Mouse (Mus musculus) kidney, adult 2 months (tissue): Measurements from ENCODE around the gene Ccdc142. TPM values are rescaled to one million over a fixed set of nuclear protein-coding genes. Genes with fewer than 3 reads are reported as not detected.

Experiments used
- DNase-seq: peaks from one replicate; pipeline ENCODE4 v3.0.0; 2021
- H3K27ac ChIP-seq: fragments of 200-500 bp; 2 replicates; pipeline ENCODE4 v1.5.1; 2012; ENCODE audit warnings: low read depth, low read length, control low read depth, inconsistent platforms; ENCODE audit not compliant: insufficient read depth
- H3K27me3 ChIP-seq: fragments of 200-500 bp; replicated peaks from 2 replicates; pipeline ENCODE4 v1.6.1; 2012; ENCODE audit warnings: mild to moderate bottlenecking, moderate library complexity, low read length, inconsistent platforms; ENCODE audit not compliant: control insufficient read depth, insufficient read depth
- H3K36me3 ChIP-seq: fragments of 200-500 bp; 2 replicates; pipeline ENCODE4 v1.6.1; 2012; ENCODE audit warnings: mild to moderate bottlenecking, moderate library complexity, low read length, inconsistent platforms; ENCODE audit not compliant: control insufficient read depth, insufficient read depth
- H3K4me1 ChIP-seq: fragments of 200-500 bp; 2 replicates; pipeline ENCODE4 v1.6.1; 2011; ENCODE audit warnings: low read length; ENCODE audit not compliant: control insufficient read depth, insufficient read depth
- H3K4me3 ChIP-seq: fragments of 200-500 bp; 2 replicates; pipeline ENCODE4 v1.5.1; 2011; ENCODE audit warnings: mild to moderate bottlenecking, low read depth, low read length, control low read depth; ENCODE audit not compliant: insufficient read depth
- CTCF ChIP-seq: fragments of 200-500 bp; conservative IDR thresholded peaks from 2 replicates; pipeline ENCODE4 v1.5.1; 2011; ENCODE audit warnings: low read depth, mild to moderate bottlenecking, control low read depth, low read length, moderate library complexity, mixed read lengths; ENCODE audit not compliant: insufficient read depth, insufficient read length
- POLR2A ChIP-seq: fragments of 200-500 bp; IDR thresholded peaks from one replicate; pipeline ENCODE4 v1.6.1; 2011; ENCODE audit warnings: low read depth, low read length, control low read depth
- WGBS: fragments of 180-500 bp; shearing (Covaris S2); methylation state at CpG from one replicate; pipeline ENCODE4 v1.1.7; 2018; 5-methylcytosine and 5-hydroxymethylcytosine counted together
- polyA plus RNA-seq: library from polyadenylated mRNA; depleted of rRNA; stranded (reverse); fragments of >200 nt; gene quantifications from 2 replicates; pipeline ENCODE4 v1.2.3, GENCODE M21; 2012

The Ccdc142 gene
- polyA plus RNA-seq, 1 experiment: 3.0 TPM

DNA sequence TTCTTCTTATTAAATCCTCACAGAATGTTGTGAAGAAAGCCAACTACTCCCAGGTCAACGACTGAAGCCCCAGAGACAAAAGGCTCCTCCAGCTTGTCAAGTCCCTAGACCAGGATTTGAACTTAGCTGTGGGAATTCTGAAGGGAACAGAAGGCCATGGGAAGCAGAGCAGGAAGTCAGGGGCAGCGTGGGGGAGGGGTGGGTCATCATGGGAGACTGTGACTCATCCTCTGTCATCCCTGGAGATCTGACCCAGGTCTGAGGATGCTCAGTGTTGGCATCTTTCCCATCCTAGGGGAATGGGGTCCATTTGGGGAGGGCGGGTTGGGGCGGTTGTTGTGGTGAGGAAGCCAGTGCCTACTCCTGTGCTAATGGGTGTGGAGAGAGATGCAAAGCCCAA, 40.2 kb downstream of the Ccdc142 start:
- DNase-seq: no peak
- no peaks in the 10 kb centered on the region for H3K27me3 ChIP-seq
- TF ChIP-seq POLR2A (no peak), CTCF (no peak)
- H3K36me3 ChIP-seq: no peaks in the 10 kb centered on the region
- no peak overlapping the region for H3K27ac ChIP-seq
- H3K4me3 ChIP-seq: no peak overlapping the region; the same call in 1 of the 2 replicates
- 53% methylated on average over 4 of the region's 4 CpGs for WGBS
- H3K4me1 ChIP-seq: peaks cover 4% of the 10 kb centered on the region; the same call in 1 of the 2 replicates

DNA sequence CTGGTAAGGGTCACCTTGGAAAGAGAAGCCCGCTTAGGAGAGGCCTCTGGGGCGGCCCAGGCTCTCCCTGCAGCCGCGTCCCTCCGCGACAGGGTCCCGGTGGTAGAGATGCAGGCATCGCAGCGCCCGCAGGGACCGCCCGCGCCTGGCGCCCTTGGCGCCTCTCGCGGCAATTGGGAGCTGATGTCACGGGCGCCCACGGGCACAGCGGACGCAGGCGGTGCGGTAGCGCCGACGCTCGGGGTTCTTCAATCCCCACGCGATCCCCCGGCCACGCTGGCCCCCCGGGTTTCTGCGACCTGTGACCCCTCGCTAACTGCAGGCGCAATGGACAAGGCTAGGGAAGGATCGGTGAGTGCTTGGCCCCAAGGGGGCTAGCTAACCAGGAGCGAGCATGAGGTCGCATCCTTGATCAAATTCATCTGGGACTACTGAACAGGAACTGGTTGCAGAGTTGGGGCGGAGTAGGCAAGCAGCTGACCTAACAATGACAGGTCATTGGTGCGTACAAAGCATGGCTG, 40.9 kb downstream of the Ccdc142 start:
- peak; percentile 38 for DNase-seq
- 31% methylated on average over 41 of the region's 41 CpGs for WGBS
- no peaks in the 10 kb centered on the region for H3K27me3 ChIP-seq
- 0 out of 2 replicates have a peak overlapping the region, but pooled peaks have one; percentile 14 for H3K27ac ChIP-seq
- peaks cover 4% of the 10 kb centered on the region; the same call in 1 of the 2 replicates for H3K4me1 ChIP-seq
- H3K4me3 ChIP-seq: peak overlapping the region; percentile 21; the same call in 1 of the 2 replicates
- TF ChIP-seq POLR2A (no peak), CTCF (no peak)
- H3K36me3 ChIP-seq: no peaks in the 10 kb centered on the region

DNA sequence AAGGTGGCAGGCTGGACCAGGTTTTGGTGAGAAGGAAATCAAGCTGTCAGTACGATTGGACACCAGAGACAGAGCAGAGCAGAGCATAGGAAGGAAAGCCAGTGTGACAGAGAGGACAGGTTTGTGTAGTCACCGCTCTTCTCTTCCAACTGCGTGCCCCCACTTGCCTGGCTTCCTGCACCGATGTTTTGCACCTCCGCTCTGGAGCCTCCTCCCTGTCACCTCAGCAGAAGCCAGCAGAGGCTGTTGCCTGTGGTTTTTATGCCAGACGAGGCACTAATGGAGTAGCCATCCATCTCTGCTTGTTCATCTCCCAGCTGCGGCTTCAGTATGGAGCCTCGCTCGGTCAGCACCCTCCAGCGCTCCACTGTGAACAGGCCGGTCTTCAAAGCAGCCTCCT, 41.5 kb downstream of the Ccdc142 start:
- H3K36me3 ChIP-seq: no peaks in the 10 kb centered on the region

DNA sequence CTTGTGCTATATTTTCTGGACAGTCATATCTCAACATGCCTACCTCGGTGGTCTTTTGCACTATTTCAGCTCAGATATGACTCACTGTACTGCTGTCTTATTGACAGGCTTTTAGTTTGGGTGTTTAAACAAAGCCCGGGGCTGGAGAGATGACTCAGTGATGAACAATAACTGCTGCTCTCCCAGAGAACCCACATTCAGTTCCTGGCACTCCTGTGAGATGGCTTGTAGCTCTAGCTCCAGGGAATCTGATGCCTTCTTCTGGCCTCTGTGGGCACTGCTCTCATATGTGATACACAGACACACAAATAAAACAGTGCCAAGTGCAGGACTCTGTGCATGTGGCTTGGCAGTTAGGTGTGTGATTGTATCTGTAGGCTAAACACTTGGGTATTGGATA, 43.8 kb downstream of the Ccdc142 start:
- TF ChIP-seq POLR2A (no peak), CTCF (no peak)
- Histone ChIP-seq H3K27me3 (no peaks in the 10 kb centered on the region), H3K4me1 (no peaks in the 10 kb centered on the region), H3K4me3 (no peak overlapping the region), H3K36me3 (no peaks in the 10 kb centered on the region), H3K27ac (no peak overlapping the region)
- WGBS: 67% methylated on average over 2 of the region's 2 CpGs
- DNase-seq: no peak

More for the DNA sequence above, 41.5 kb downstream of the Ccdc142 start:
- H3K27me3 ChIP-seq: no peaks in the 10 kb centered on the region
- no peak for TF ChIP-seq CTCF
- no peak for TF ChIP-seq POLR2A
- H3K4me1 ChIP-seq: peaks cover 1% of the 10 kb centered on the region; the same call in 1 of the 2 replicates
- no peak overlapping the region for H3K4me3 ChIP-seq
- no peak overlapping the region for H3K27ac ChIP-seq
- no peak for DNase-seq
- 80% methylated on average over 11 of the region's 11 CpGs for WGBS

DNA sequence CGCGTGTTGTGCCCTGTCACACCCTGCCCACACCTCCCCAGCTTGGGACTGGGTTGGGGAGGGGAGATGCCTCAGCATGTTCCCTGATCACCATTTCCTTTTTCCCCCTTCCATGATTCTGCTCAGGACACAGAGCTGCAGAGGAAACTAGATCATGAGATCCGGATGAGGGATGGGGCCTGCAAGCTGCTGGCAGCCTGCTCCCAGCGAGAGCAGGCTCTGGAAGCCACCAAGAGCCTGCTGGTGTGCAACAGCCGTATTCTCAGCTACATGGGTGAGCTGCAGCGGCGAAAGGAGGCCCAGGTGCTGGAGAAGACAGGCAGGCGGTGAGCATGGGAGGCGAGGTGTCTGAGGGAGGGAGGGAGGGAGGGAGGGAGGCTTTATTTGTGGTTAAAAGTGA, 44.4 kb downstream of the Ccdc142 start:
- H3K4me3 ChIP-seq: no peak overlapping the region
- H3K4me1 ChIP-seq: no peaks in the 10 kb centered on the region
- DNase-seq: no peak
- no peaks in the 10 kb centered on the region for H3K36me3 ChIP-seq
- no peak overlapping the region for H3K27ac ChIP-seq
- WGBS: 70% methylated on average over 9 of the region's 9 CpGs
- TF ChIP-seq CTCF (no peak), POLR2A (no peak)
- H3K27me3 ChIP-seq: no peaks in the 10 kb centered on the region

DNA sequence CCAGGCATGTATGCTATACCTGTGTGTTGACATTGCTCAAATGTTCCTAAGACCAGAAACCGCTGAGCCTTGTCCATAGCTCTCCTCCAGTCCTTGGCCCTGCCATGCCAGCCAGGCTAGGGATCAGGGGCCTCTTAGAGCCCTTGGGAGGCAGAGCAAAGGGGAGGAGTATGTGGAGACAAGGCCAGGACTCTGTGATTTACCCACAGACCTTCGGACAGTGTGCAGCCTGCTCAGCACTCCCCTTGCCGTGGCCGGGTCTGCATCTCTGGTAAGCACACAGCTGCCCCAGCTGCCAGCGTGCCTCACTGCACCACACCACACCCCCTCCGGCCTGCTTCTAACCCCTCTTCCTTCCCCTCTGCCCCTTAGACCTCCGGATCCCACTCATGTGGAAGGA, 45.9 kb downstream of the Ccdc142 start:
- Histone ChIP-seq H3K4me3 (no peak overlapping the region), H3K4me1 (no peaks in the 10 kb centered on the region), H3K27ac (no peak overlapping the region), H3K27me3 (no peaks in the 10 kb centered on the region), H3K36me3 (no peaks in the 10 kb centered on the region)
- TF ChIP-seq CTCF: no peak
- TF ChIP-seq POLR2A: no peak
- DNase-seq: no peak
- WGBS: 54% methylated on average over 7 of the region's 7 CpGs

DNA sequence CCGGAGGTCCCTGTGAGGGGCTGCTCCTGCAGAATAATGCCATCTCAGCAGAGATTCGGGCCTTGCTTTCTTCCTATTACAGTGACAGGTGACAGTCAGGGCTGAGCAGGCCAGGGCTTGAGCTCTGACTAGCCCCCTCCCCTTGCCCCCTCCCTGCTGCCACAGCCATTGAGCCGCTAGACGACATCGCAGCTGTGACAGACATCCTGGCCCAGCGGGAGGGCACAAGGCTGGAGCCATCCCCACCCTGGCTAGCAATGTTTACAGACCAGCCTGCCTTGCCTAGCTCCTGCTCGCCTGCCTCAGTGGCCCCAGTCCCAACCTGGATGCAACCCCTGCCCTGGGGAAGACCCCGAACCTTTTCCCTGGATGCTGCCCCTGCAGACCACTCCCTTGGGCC, 50.3 kb downstream of the Ccdc142 start:
- Histone ChIP-seq H3K36me3 (no peaks in the 10 kb centered on the region), H3K27me3 (no peaks in the 10 kb centered on the region), H3K4me1 (no peaks in the 10 kb centered on the region), H3K4me3 (no peak overlapping the region), H3K27ac (no peak overlapping the region)
- TF ChIP-seq POLR2A: no peak
- no peak for TF ChIP-seq CTCF
- DNase-seq: no peak
- WGBS: 65% methylated on average over 8 of the region's 8 CpGs
